Mouse (Mus musculus): ENCODE results near the gene 5330417C22Rik.

DNA sequence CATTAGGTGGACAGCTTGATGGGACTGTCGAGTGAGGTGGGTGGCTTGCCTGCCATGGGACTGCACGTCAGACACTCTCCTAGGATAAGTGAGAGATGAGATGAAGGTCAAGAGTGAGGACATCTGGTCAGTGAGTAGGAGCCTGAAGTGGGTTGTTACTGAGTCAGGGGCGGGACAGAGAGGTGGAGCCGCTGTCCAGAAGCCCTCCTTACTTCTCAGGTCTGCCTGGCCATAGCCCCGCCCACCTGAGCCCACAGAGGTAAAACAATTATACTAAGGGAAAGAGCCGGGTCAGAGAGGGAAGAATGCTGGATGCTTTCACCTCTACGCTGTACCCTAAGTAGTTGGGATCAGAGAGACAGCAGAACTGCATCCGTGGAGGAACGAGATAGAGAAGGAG lies 38.7 kb downstream of the 5330417C22Rik start:
- TF ChIP-seq CTCF (IDR thresholded peaks at IDR 0.05; ENCODE audit: control insufficient read depth, insufficient read depth, low read length) (no peak), POLR2A (IDR thresholded peaks at IDR 0.05; ENCODE audit: borderline replicate concordance, control insufficient read depth, low read depth, low read length) (no peak)

Measured in bone marrow, adult 2 months (tissue).